Mouse (Mus musculus) E14TG2a.4 (cell line): ENCODE measurements around the gene Parm1.

ENCODE experiments used
- H3K27me3 ChIP-seq: 2 replicates; pipeline ENCODE4 v1.6.1; 2014; ENCODE audit warnings: low read length, control low read depth; ENCODE audit not compliant: insufficient read depth
- H3K36me3 ChIP-seq: 2 replicates; pipeline ENCODE4 v1.6.1; 2014; ENCODE audit warnings: low read length, control low read depth; ENCODE audit not compliant: insufficient read depth
- H3K4me1 ChIP-seq: replicated peaks from 2 replicates; pipeline ENCODE4 v1.6.1; 2014; ENCODE audit warnings: low read depth, low read length, control low read depth
- H3K4me3 ChIP-seq: replicated peaks from 2 replicates; pipeline ENCODE4 v1.5.1; 2014; ENCODE audit warnings: mild to moderate bottlenecking, low read length
- H3K9me3 ChIP-seq: 2 replicates; pipeline ENCODE4 v1.6.1; 2014; ENCODE audit warnings: low read length, control low read depth
- CTCF ChIP-seq: conservative IDR thresholded peaks from 2 replicates; pipeline ENCODE4 v1.5.1; 2014; ENCODE audit warnings: low read length
- NANOG ChIP-seq: IDR thresholded peaks from 2 replicates; pipeline ENCODE4 v1.6.1; 2014; ENCODE audit warnings: borderline replicate concordance, low read length, mixed read lengths
- POU5F1 ChIP-seq: IDR thresholded peaks from 2 replicates; pipeline ENCODE4 v1.6.1; 2014; ENCODE audit warnings: low read length, borderline replicate concordance

The Parm1 gene

GRCm38 (mm10) chr5:91653061-91653915 is 135.9 kb downstream of the Parm1 start:
- no peaks in the 10 kb centered on the region for H3K27me3 ChIP-seq
- 0 out of 2 replicates have a peak, but pooled peaks cover 7% of the 10 kb centered on the region for H3K4me1 ChIP-seq
- H3K9me3 ChIP-seq = peaks cover 3% of the 10 kb centered on the region; the same call in 1 of the 2 replicates
- no peak for TF ChIP-seq POU5F1
- no peak for TF ChIP-seq NANOG
- TF ChIP-seq CTCF = no peak
- no peaks in the 10 kb centered on the region for H3K36me3 ChIP-seq
- no peak overlapping the region for H3K4me3 ChIP-seq

DNA sequence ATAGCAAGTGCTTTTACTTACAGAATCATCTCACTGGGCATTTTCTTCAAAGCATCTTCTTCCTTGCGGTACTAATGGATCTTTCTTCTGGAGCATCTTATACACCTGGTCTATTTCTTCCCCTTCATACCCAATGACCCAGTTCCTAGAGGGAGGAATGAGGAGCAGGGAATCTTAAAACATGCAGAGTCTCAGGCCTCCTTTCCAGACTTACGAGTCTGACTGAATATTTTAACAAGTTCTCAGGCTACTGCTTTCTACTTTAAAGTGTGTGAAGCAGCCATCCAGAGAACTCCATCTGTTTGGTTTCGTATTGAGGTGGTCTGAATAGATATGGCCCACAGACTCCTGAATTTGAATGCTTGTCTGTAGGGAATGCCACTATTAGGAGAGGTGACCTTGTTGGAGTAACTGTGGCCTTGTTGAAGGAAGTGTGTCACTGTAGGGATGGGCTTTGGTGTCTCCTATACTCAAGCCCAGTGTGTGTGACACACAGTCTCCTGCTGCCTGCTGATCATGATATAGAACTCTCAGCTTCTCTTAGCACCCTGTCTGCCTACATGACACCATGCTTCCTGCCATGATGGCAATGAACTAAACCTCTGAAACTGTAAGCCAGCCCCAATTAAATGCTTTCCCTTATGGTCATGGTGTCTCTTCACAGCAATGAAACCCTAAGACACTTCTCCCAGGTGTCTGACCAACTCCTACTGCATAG is 137.1 kb downstream of the Parm1 start:
- TF ChIP-seq CTCF (no peak), POU5F1 (no peak), NANOG (no peak)
- H3K4me3 ChIP-seq = no peak overlapping the region
- peaks cover 3% of the 10 kb centered on the region; the same call in 1 of the 2 replicates for H3K9me3 ChIP-seq
- H3K36me3 ChIP-seq = no peaks in the 10 kb centered on the region
- H3K27me3 ChIP-seq = no peaks in the 10 kb centered on the region
- 0 out of 2 replicates have a peak, but pooled peaks cover 7% of the 10 kb centered on the region for H3K4me1 ChIP-seq

DNA sequence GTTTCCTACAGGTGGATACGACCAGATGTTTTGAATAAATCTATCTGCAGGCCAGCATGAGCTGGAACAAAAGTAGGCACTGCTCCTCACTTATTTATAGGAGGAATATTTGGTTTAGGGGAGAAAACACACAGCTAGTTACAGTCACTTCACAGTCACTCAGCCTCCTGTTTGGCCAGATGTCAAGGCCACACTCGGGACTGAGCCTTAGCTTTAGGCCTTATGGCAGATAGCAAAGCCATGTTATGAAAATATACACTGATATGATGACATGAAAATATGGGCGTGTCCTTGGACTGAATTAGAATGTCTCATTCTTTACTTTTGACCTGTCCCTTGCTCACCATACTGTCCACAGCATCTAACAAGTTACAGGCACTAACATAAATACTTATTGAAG is 137.8 kb downstream of the Parm1 start:
- TF ChIP-seq NANOG (no peak), POU5F1 (no peak), CTCF (no peak)
- peaks cover 3% of the 10 kb centered on the region; the same call in 1 of the 2 replicates for H3K9me3 ChIP-seq

GRCm38 (mm10) chr5:91662715-91663114 is 145.3 kb downstream of the Parm1 start:
- no peaks in the 10 kb centered on the region for H3K27me3 ChIP-seq
- no peaks in the 10 kb centered on the region for H3K36me3 ChIP-seq
- no peaks in the 10 kb centered on the region for H3K4me1 ChIP-seq
- H3K9me3 ChIP-seq = peaks cover 3% of the 10 kb centered on the region; the same call in 1 of the 2 replicates
- H3K4me3 ChIP-seq = no peak overlapping the region
- TF ChIP-seq POU5F1 (no peak), NANOG (no peak), CTCF (no peak)

More for the DNA sequence above, 137.8 kb downstream of the Parm1 start:
- H3K36me3 ChIP-seq = no peaks in the 10 kb centered on the region
- H3K27me3 ChIP-seq = no peaks in the 10 kb centered on the region
- 0 out of 2 replicates have a peak, but pooled peaks cover 7% of the 10 kb centered on the region for H3K4me1 ChIP-seq
- H3K4me3 ChIP-seq = no peak overlapping the region

DNA sequence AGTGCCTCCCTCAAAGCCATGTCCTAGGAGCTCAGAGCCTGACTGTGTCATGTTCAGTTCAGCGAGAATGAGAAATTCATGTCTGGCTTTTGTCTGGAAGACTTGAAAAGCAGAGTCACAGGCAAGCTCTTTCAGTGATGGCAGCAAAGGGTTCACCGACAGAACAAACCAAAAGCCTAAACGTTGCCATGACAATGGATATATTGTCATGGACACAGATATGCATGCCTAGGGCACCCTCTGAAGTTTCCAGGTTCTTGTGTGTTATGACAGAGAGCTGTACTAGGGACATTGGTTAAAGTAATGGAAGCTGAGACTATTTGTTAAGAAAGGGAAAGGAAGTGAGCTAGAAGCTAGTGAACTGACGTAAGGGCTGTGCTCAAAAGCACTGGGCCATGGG is 149.7 kb downstream of the Parm1 start:
- Histone ChIP-seq H3K9me3 (no peaks in the 10 kb centered on the region), H3K4me1 (no peaks in the 10 kb centered on the region), H3K4me3 (no peak overlapping the region), H3K27me3 (no peaks in the 10 kb centered on the region), H3K36me3 (no peaks in the 10 kb centered on the region)
- TF ChIP-seq CTCF (no peak), POU5F1 (no peak), NANOG (no peak)

- no peak overlapping the region for H3K4me3 ChIP-seq
- no peaks in the 10 kb centered on the region for H3K27me3 ChIP-seq
- H3K36me3 ChIP-seq = no peaks in the 10 kb centered on the region
- H3K4me1 ChIP-seq = no peaks in the 10 kb centered on the region
- no peak for TF ChIP-seq POU5F1
- H3K9me3 ChIP-seq = no peaks in the 10 kb centered on the region
These were observed 151.8 kb downstream of the Parm1 start for GRCm38 (mm10) chr5:91669235-91669634.
